Mouse (Mus musculus): ENCODE measurements around the gene 1700057G04Rik.

DNA sequence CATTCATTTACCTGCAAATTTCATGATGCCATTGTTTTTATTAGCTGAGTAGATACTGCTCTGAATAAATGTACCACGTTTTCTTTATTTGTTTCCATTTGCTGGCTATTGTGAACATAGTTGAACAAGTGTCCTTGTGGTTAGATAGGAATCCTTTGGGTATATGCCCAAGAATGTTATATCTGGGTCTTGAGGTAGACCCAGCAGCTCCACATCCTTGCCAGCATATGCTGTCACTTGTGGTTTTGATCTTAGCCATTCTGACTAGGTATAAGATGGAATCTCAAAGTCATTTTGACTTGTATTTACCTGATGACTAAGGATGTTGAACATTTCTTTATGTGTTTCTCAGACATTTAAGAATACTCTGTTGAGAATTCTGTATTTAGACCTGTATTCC is 77.7 kb downstream of the 1700057G04Rik start:
- TF ChIP-seq CTCF (IDR thresholded peaks at IDR 0.05), result no peak
- TF ChIP-seq EP300 (IDR thresholded peaks at IDR 0.05), result no peak
